Mouse (Mus musculus) CH12.LX (cell line): ENCODE measurements at regions not wholly inside any gene's neighbourhood (a gene's known extent, or its start where the extent isn't known, plus 50 kb on each side); places are given as distances from the start of the nearest gene placed in this dataset.

ENCODE experiments used
- DNase-seq: peaks from one replicate; pipeline ENCODE4 v3.0.0-alpha.2; 2013; ENCODE audit errors: extremely low read depth
- H3K27ac ChIP-seq: 2 replicates; pipeline ENCODE4 v1.5.1; 2012; ENCODE audit warnings: low read depth, mild to moderate bottlenecking, control low read depth, moderate library complexity; ENCODE audit not compliant: insufficient read depth
- H3K27me3 ChIP-seq: replicated peaks from 2 replicates; pipeline ENCODE3; 2012; ENCODE audit warnings: inconsistent platforms
- H3K36me3 ChIP-seq, 2 experiments: replicated peaks in 1 of 2; 2 replicates each; pipeline versions ENCODE3 to v1.6.1; 2012; ENCODE audit warnings: inconsistent platforms in 1 of 2, low read length in 1 of 2, mild to moderate bottlenecking in 1 of 2, mixed read lengths in 1 of 2, moderate library complexity in 1 of 2; ENCODE audit not compliant: control insufficient read depth in 1 of 2, insufficient read depth in 1 of 2
- H3K4me1 ChIP-seq, 2 experiments: 2 replicates each; pipeline ENCODE4 v1.6.1; 2012; ENCODE audit warnings: inconsistent platforms in 1 of 2, moderate library complexity in 1 of 2; ENCODE audit not compliant: insufficient read depth in 2 of 2, control insufficient read depth in 1 of 2
- H3K4me2 ChIP-seq: 2 replicates; pipeline ENCODE4 v1.6.1; 2012; ENCODE audit warnings: low read depth, mild to moderate bottlenecking, control low read depth; ENCODE audit not compliant: poor library complexity, insufficient read depth, severe bottlenecking
- H3K4me3 ChIP-seq, 3 experiments: fragments of 150-350 bp in 1 of 3; sonication (generic) in 1 of 3; replicated peaks in 1 of 3; 2 replicates each; pipeline versions ENCODE3 to v1.5.1; 2011 to 2012; ENCODE audit warnings: low read depth in 2 of 3, low read length in 2 of 3, mild to moderate bottlenecking in 2 of 3, moderate library complexity in 2 of 3, control low read depth in 1 of 3, improper control_type of control experiment in 1 of 3, inconsistent platforms in 1 of 3, mixed read lengths in 1 of 3; ENCODE audit not compliant: poor library complexity in 1 of 3
- H3K79me2 ChIP-seq: replicated peaks from 2 replicates; pipeline ENCODE4 v1.6.1; 2012; ENCODE audit warnings: mild to moderate bottlenecking, moderate library complexity; ENCODE audit not compliant: control insufficient read depth, poor library complexity, insufficient read depth, severe bottlenecking; ENCODE audit errors: extremely low read depth
- H3K9ac ChIP-seq: 2 replicates; pipeline ENCODE4 v1.6.1; 2012; ENCODE audit warnings: low read depth, mild to moderate bottlenecking, control low read depth, moderate library complexity; ENCODE audit not compliant: insufficient read depth
- H3K9me3 ChIP-seq: replicated peaks from 2 replicates; pipeline ENCODE3; 2012; ENCODE audit warnings: low read length, inconsistent platforms, mixed read lengths
- BHLHE40 ChIP-seq: IDR thresholded peaks from 2 replicates; pipeline ENCODE4 v1.6.1; 2011; ENCODE audit warnings: mild to moderate bottlenecking, low read depth, low read length, improper control_type of control experiment
- CHD1 ChIP-seq: IDR thresholded peaks from 2 replicates; pipeline ENCODE4 v1.6.1; 2012; ENCODE audit warnings: low read depth, low read length, improper control_type of control experiment, inconsistent platforms
- E2F4 ChIP-seq: IDR thresholded peaks from 2 replicates; pipeline ENCODE4 v1.6.1; 2011; ENCODE audit warnings: low read depth, low read length, improper control_type of control experiment; ENCODE audit not compliant: insufficient replicate concordance
- ELF1 ChIP-seq: IDR thresholded peaks from 2 replicates; pipeline ENCODE4 v1.6.1; 2014; ENCODE audit warnings: low read depth, mild to moderate bottlenecking, inconsistent platforms, low read length, improper control_type of control experiment
- EP300 ChIP-seq: IDR thresholded peaks from 2 replicates; pipeline ENCODE4 v1.6.1; 2011; ENCODE audit warnings: low read length, improper control_type of control experiment
- HCFC1 ChIP-seq: IDR thresholded peaks from 2 replicates; pipeline ENCODE4 v1.6.1; 2012; ENCODE audit warnings: low read depth, mild to moderate bottlenecking, inconsistent platforms, low read length, improper control_type of control experiment
- IRF4 ChIP-seq: IDR thresholded peaks from 2 replicates; pipeline ENCODE4 v1.6.1; 2014; ENCODE audit warnings: low read depth, mild to moderate bottlenecking, inconsistent platforms, low read length, improper control_type of control experiment
- JUN ChIP-seq: IDR thresholded peaks from 2 replicates; pipeline ENCODE4 v1.6.1; 2011; ENCODE audit warnings: low read depth, mild to moderate bottlenecking, low read length, improper control_type of control experiment, moderate library complexity; ENCODE audit not compliant: insufficient read depth
- JUND ChIP-seq: conservative IDR thresholded peaks from 2 replicates; pipeline ENCODE4 v1.6.1; 2011; ENCODE audit warnings: low read depth, low read length, improper control_type of control experiment
- KAT2A ChIP-seq: IDR thresholded peaks from 2 replicates; pipeline ENCODE4 v1.6.1; 2012; ENCODE audit warnings: low read length, improper control_type of control experiment, inconsistent platforms; ENCODE audit not compliant: insufficient replicate concordance
- MAFK ChIP-seq: IDR thresholded peaks from 2 replicates; pipeline ENCODE4 v1.6.1; 2011; ENCODE audit warnings: low read length, improper control_type of control experiment; ENCODE audit not compliant: insufficient replicate concordance
- MAZ ChIP-seq: IDR thresholded peaks from 2 replicates; pipeline ENCODE4 v1.6.1; 2012; ENCODE audit warnings: low read depth, mild to moderate bottlenecking, inconsistent platforms, low read length, improper control_type of control experiment, moderate library complexity
- MXI1 ChIP-seq: IDR thresholded peaks from 2 replicates; pipeline ENCODE4 v1.6.1; 2011; ENCODE audit warnings: mild to moderate bottlenecking, low read depth, low read length, improper control_type of control experiment
- MYC ChIP-seq: IDR thresholded peaks from 2 replicates; pipeline ENCODE4 v1.6.1; 2011; ENCODE audit warnings: low read depth, mild to moderate bottlenecking, improper control_type of control experiment, low read length
- NELFE ChIP-seq: IDR thresholded peaks from 2 replicates; pipeline ENCODE4 v1.6.1; 2011; ENCODE audit warnings: low read depth, low read length, improper control_type of control experiment
- NRF1 ChIP-seq: IDR thresholded peaks from 2 replicates; pipeline ENCODE4 v1.6.1; 2014; ENCODE audit warnings: low read depth, mild to moderate bottlenecking, inconsistent platforms, low read length, improper control_type of control experiment, moderate library complexity
- PAX5 ChIP-seq: IDR thresholded peaks from 2 replicates; pipeline ENCODE4 v1.6.1; 2012; ENCODE audit warnings: low read length, inconsistent platforms, mixed read lengths
- POLR2A ChIP-seq: IDR thresholded peaks from 2 replicates; pipeline ENCODE4 v1.6.1; 2011; ENCODE audit warnings: low read depth, mild to moderate bottlenecking, improper control_type of control experiment, low read length
- POLR2AphosphoS2 ChIP-seq: IDR thresholded peaks from 2 replicates; pipeline ENCODE4 v1.6.1; 2011; ENCODE audit warnings: low read depth, low read length, improper control_type of control experiment
- RAD21 ChIP-seq: IDR thresholded peaks from 2 replicates; pipeline ENCODE4 v1.6.1; 2011; ENCODE audit warnings: low read depth, mild to moderate bottlenecking, low read length, improper control_type of control experiment, moderate library complexity
- RCOR1 ChIP-seq: conservative IDR thresholded peaks from 2 replicates; pipeline ENCODE4 v1.6.1; 2012; ENCODE audit warnings: low read depth, mild to moderate bottlenecking, inconsistent platforms, low read length, improper control_type of control experiment
- SMC3 ChIP-seq: IDR thresholded peaks from 2 replicates; pipeline ENCODE4 v1.6.1; 2011; ENCODE audit warnings: low read depth, low read length, improper control_type of control experiment
- TCF12 ChIP-seq: IDR thresholded peaks from 2 replicates; pipeline ENCODE4 v1.6.1; 2014; ENCODE audit warnings: low read depth, mild to moderate bottlenecking, inconsistent platforms, low read length, improper control_type of control experiment
- UBTF ChIP-seq: IDR thresholded peaks from 2 replicates; pipeline ENCODE4 v1.6.1; 2012; ENCODE audit warnings: low read depth, mild to moderate bottlenecking, inconsistent platforms, low read length, improper control_type of control experiment, moderate library complexity
- USF1 ChIP-seq: IDR thresholded peaks from 2 replicates; pipeline ENCODE4 v1.6.1; 2014; ENCODE audit warnings: low read depth, mild to moderate bottlenecking, inconsistent platforms, low read length, improper control_type of control experiment
- ZC3H11A ChIP-seq: IDR thresholded peaks from 2 replicates; pipeline ENCODE4 v1.6.1; 2012; ENCODE audit warnings: low read depth, mild to moderate bottlenecking, inconsistent platforms, low read length, improper control_type of control experiment
- ZNF384 ChIP-seq: IDR thresholded peaks from 2 replicates; pipeline ENCODE4 v1.6.1; 2012; ENCODE audit warnings: low read depth, low read length, improper control_type of control experiment, inconsistent platforms
- dilution Hi-C: fragments of 300-500 bp; cut with MboI; formaldehyde crosslinking; loops from 2 replicates; pipeline ENCODE4 v1.14.3; 2020; ENCODE audit warnings: low sequenced_read_pairs; ENCODE audit not compliant: extremely low pct_unique_long_range_greater_than_20kb, extremely low pct_ligation_motif_present
- in situ Hi-C: fragments of 300-500 bp; cut with MboI; formaldehyde crosslinking; loops from 3 replicates; pipeline ENCODE4 v1.14.3; 2019; ENCODE audit warnings: low sequenced_read_pairs, low pct_ligation_motif_present, low pct_unique_long_range_greater_than_20kb, mixed read lengths

- in situ Hi-C loops: no loop called here
- TF ChIP-seq ZC3H11A: no peak
- no peak for TF ChIP-seq ELF1
- no peak for TF ChIP-seq USF1
- no peak for TF ChIP-seq ZNF384
- no peak for TF ChIP-seq E2F4
- no peak for TF ChIP-seq RCOR1
- TF ChIP-seq MYC: no peak
- no peak for TF ChIP-seq KAT2A
- TF ChIP-seq MXI1: no peak
- no peak for TF ChIP-seq NRF1
- no peak for TF ChIP-seq PAX5
- no peak for TF ChIP-seq NELFE
- no peak for TF ChIP-seq TCF12
- no peak for TF ChIP-seq POLR2AphosphoS2
- no peak for TF ChIP-seq JUND
- TF ChIP-seq CHD1: no peak
- no peak for TF ChIP-seq UBTF
- no peak for TF ChIP-seq SMC3
- TF ChIP-seq HCFC1: no peak
- no peak for TF ChIP-seq BHLHE40
Observed at GRCm38 (mm10) chr8:115953783-115954470, 246.3 kb upstream of the Maf start.

GRCm38 (mm10) chr8:115952496-115952895, 244.9 kb upstream of the Maf start:
- Histone ChIP-seq H3K27me3 (peaks cover 16% of the 10 kb centered on the region), H3K9ac (no peak overlapping the region), H3K9me3 (peaks cover 21% of the 10 kb centered on the region), H3K79me2 (no peaks in the 10 kb centered on the region), H3K4me1 (no peaks in the 10 kb centered on the region), H3K4me2 (no peak overlapping the region), H3K27ac (no peak overlapping the region), H3K36me3 (no peaks in the 10 kb centered on the region), H3K4me3 (no peak overlapping the region)
- TF ChIP-seq MAFK (no peak), MAZ (no peak), USF1 (no peak), RCOR1 (no peak), POLR2A (no peak), NRF1 (no peak), IRF4 (no peak), TCF12 (no peak), HCFC1 (no peak), MYC (no peak), RAD21 (no peak), JUND (no peak), POLR2AphosphoS2 (no peak), EP300 (no peak), CHD1 (no peak), JUN (no peak), E2F4 (no peak)
- dilution Hi-C loops: no loop called here
- in situ Hi-C loops: no loop called here
- no peak for DNase-seq

More at GRCm38 (mm10) chr8:115953783-115954470, 246.3 kb upstream of the Maf start:
- Histone ChIP-seq H3K36me3 (no peaks in the 10 kb centered on the region), H3K4me2 (no peak overlapping the region), H3K27ac (no peak overlapping the region), H3K4me3 (no peak overlapping the region), H3K9ac (no peak overlapping the region), H3K9me3 (peaks cover 26% of the 10 kb centered on the region), H3K4me1 (no peaks in the 10 kb centered on the region), H3K79me2 (no peaks in the 10 kb centered on the region), H3K27me3 (peaks cover 14% of the 10 kb centered on the region)
- no peak for DNase-seq
- dilution Hi-C loops: no loop called here
